Mouse (Mus musculus): ENCODE results near the gene Fa2h.
A peak's percentile ranks its signal among the peaks of the same experiment; 100 is the strongest.
"Not testable (repeated sequence)": the region's sequence is repeated elsewhere in the genome, so short reads cannot be mapped to it uniquely, and the experiment has no call there.

Fa2h gene

DNA sequence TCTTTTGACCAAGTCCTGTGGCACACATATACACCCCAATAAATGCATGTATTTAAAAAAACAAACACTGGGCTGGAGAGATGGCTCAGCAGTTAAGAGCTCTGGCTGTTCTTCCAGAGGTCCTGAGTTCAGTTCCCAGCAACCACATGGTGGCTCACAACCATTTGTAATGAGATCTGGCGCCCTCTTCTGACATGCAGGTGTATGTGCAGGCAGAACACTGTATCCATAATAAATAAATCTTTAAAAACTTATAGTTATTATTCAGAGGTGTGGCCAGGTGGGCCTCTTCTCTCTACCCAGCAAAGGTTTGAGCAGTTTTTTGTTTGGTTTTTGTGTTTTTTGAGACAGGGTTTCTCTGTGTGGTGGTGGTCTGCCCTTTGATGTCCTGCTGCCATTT lies 34.7 kb downstream of the Fa2h start:
- no peak for DNase-seq (ENCODE audit: low spot score)

DNA sequence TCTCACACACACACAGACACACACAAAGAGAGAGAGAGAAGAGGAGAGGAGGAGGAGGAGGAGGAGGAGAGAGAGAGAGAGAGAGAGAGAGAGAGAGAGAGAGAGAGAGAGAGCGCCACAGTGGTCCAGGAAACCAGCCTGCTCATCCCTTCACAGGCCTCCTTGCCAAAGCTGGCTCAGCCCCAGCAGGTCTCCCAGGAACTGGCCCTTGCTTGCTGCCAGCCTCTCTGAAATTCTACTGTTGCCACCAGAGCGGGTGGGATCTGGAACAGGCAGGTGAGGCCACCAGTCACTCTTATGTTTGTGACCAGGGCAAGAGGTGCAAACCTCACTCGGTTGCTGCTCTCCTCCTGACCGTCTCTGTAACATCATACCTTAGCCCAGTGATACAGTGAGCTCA lies 36.2 kb downstream of the Fa2h start:
- DNase-seq (ENCODE audit: low spot score), result no peak

DNA sequence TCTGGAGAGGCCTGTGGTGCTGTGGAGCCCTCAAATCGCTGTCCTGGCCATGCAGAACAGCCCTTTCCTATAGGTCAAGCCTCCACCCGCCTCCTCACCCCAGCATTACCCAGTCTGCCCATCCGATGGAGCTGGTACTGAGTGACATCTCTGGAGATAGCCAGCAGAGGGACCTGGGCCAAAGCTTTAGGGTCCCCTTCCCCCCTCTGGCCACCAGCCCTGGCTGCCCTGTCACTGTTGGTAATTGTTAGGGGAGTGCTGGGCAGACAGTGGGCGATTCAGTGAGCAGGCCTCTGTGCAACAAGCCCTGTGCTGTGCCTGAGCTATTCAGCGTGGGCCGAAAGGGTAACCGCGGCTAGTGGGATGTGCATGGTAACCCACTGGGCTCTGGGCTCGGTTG lies 40.1 kb downstream of the Fa2h start:
- peak; percentile 77 for DNase-seq (ENCODE audit: low spot score)

DNA sequence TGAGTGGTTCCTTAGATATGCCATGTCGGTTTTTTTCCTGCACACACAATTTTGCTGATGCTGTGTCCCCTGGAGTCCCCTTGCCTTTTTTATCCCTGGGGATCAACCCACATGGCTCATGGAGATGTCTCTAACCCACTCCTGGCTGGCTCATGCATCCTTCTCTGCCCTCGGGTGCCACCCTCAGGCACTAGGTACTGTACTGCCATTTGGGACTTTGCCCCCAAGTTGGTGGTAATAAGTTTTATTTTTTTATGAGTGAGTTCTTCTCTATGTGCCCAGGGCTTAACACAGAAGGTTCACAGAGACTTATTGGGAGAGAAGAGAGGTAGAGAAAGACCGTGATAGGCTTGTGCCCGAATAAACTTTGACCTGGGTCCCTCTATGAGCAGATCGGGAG lies 41.3 kb downstream of the Fa2h start:
- DNase-seq (ENCODE audit: low spot score), result no peak

DNA sequence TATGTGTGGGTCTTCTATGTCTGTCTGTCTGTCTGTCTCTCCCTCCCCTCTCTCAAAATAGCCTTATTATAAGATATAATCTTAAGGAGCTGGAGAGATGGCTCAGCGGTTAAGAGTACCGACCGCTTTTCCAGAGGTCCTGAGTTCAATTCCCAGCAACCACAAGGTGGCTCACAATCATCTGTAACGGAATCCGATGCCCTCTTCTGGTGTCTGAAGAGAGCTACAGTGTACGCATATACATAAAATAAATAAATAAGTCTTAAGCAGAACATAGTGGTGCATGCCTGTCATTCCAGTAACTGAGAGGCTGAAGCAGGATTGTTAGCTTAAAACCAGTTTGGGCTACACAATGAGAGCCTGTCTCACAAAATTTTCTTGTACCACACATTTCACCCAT lies 43.0 kb downstream of the Fa2h start:
- DNase-seq (ENCODE audit: low spot score), result no peak

DNA sequence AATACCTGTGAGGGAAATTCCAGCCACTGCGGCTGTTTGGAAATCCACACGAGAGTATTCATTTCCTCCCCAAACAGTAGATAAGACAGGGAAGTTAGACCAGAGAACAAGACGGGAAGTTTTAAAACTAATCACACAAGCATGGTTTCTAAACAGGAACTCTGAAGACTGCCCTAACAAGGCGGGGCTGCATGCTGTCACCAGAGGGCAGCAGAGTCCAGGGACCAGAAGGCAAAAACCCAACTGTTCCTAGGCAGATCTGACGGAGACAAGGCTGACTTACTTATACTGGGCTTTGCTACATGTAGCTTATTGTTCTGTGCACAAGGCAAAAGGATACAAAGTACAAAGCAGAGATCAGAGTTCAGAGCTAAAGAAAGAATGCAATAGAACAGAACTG lies 50.4 kb downstream of the Fa2h start:
- DNase-seq (ENCODE audit: low spot score), result peak; percentile 85

DNA sequence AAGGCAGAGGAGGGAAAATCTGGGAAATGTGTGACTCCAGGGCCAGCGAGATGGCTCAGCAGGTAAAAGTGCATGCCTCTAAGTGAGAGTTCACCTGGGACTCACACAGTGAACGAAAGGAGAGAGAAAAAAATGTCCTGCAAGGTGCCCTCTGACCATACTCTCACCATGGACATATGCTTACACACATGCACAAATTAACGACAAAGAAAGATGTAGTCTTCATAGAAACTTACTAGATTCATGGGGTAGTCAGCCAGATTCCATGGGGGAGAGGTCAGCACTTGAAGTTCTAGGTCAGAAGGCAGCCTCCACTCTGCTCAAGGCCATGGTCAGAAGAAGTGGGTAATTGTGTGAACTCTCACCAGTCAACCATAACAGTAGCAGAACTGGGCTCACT lies 53.4 kb downstream of the Fa2h start:
- DNase-seq (ENCODE audit: low spot score), result no peak

DNA sequence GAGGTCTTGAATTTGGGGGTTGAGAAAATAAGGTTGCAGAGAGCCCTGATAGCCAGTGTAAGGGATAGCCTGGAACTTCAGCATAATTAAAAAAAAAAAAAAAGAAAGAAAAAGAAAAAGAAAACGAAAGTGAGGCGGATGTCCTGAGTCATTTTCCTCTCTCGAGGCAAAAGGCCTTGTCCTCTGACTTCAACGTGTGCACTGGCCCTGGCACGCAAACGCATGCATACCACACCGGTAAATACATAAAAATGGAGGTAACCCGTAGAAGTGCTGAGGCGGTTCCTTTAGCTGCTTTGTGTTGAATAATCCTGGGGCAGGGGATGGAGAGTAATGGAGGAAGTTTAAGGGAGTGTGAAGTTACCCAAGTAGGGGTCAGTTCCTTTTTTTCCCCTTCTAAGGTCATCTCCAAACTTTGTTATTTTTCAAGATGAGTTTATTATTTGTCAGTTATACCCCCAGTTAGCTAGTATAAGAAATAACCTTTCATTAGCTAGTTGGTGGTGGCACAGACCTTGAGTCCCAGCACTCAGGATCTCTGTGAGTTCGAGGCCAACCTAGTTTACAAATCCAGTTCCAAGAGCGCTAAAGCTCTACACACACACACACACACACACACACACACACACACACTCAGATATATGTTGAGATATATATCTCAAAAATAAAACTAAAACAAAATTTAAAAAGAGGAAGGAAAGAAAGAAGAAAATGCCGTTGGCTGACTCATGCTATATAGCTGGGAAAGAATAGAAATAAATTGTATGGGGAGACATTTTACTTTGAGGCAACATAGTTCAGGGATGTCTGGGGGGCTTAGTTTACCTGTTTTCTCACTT lies 55.0 kb downstream of the Fa2h start:
- DNase-seq (ENCODE audit: low spot score), result no peak

DNA sequence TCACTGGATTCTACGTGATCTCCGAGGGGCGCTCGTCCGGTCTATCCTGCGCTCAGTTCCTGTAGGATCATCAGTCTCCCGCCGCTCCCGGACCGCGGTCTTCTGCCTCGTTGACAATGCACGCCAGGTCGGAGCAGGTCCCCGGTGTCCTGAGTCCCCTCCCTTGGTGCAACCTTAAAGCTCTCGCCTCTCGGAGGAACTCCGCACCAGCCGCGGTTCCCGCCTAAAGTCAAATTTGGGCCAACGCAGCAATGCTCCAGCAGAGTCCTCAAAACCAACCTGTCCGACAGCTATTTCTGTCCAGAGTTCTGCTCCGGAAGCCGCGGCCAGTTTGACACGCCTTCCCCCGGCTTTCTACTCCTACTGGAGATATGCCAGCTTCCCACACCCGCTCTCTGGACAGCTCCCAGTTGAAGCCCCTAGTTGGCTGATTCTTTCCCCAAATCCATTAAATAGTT lies 55.7 kb downstream of the Fa2h start, which contains the start of gene Mlkl:
Mlkl (minus strand) TSS at position 288 of the 458 bp plus-strand sequence.
- DNase-seq (ENCODE audit: low spot score), result no peak

DNA sequence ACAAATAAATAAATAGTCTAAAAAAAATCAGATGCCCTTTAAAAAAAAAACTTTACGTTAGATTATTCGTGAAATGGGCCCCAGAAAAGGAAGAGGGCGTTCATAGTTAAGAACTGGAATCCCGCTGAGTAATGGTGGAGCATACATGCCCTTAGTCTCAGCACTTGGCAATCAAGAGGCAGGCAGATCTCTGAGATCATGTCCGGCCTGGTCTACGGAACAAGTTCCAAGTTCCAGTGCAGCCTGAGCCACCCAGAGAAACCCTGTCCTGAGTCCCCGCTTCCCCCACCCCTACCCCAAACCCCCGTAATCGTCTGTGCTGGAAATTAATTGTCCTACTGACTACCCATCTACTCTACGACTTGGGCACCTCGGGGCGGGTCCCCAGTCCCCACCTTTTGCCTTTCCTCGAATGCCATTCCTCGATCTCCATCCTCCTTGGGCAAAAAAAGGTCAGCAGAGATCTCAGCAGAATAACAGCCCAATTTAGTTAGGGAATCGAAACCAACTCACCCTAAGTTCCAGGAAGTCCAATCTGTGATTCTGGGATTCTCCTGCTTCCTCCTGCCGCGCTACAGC lies 56.2 kb downstream of the Fa2h start:
- no peak for DNase-seq (ENCODE audit: low spot score)

DNA sequence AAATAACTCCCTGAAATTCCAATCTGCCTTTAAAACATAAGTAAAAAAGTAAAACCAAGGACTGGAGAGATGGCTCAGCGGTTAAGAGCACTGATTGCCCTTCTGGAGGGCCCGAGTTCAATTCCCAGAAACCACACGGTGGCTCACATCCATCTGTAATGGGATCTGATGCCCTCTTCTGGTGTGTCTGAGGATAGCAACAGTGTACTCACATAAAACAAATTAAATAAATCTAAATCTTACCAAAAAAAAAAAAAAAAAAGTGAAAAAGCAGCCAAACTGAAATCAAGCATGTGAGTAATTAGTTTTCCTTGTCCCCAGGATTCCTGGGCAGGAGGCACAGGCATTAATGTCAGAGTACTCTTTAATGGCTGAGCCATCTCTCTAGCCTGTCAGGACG lies 56.9 kb downstream of the Fa2h start:
- no peak for DNase-seq (ENCODE audit: low spot score)

DNA sequence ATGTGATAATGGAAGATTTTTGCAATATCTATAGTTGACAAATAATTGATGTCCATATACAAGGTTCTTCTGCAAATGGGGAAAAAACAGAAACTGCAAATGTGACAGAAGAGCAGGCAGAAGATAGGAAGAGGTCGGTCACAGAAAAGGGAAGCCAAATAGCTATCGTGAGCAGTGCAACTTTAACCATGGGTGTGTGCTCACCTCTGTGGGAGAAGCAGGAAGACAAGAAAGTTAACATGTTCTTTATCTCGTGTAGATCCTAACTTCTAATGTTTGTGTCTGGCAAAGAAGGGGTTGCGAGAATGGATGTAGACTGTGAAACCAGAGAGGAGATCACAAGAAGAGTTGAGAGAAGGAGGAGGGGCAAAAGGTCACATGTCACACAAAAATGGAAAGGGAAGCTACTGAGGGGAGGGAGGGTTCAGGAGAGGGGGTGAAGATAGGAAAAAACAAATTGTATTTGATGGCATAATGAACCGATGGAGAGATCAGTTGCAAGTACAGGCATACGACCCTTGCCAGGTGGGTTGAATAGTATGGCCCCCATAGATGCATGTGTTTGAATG lies 68.3 kb downstream of the Fa2h start:
- no peak for DNase-seq (ENCODE audit: low spot score)

DNA sequence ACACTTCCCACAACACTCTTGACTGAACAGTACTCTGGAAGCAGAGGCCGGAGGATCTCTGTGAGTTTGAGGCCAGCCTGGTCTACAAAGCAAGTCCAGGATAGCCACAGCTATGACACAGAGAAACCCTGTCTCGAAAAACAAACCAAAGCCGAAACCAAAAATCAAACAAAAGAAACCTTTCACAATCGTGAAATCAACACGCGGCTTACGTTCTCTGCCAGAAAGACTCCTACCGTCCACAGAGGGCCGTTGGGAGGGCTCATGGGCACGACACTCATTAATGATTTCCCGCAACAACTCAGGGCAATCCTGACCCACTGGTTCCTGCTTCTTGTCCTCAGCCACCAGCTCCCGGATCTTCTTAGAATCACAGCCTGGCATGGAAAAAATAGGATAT lies 78.9 kb downstream of the Fa2h start:
- DNase-seq (ENCODE audit: low spot score), result no peak

DNA sequence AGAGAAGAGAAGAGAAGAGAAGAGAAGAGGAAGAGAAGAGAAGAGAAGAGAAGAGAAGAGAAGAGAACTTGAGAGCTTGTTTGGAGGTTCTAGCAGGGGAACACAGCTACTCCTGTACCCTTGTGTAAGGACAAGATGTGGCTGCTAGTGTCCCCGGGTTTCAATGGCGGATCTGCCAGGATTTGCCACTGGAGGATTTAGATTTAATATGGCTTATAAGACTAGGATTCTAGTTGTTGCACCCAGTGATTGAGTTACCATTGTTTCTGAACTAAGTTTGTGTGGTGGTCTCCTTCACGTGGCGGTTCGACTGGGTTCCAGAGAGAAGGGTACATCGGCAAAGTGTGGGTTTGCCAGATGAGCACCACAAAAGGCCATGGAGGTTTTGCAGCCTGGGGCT lies 79.7 kb downstream of the Fa2h start:
- not testable (repeated sequence) for DNase-seq (ENCODE audit: low spot score)

DNA sequence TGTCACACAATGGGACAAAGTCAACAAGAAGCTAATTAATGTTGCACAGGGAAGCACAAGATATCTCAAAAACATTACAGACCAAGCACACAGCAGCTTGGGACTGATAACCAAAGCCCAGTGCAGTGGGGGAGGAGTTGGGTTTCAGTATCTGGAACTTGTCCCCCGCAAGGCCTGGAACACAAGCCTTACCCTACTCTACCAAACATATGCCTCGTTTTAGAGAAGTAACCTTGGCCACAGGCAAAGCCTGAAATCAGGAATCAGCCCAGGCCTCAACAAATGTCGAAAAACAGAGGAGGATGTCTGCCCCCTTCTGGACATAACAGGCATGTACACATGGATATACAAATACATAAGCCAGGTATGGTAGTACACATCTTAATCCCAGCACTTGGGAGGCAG lies 80.9 kb downstream of the Fa2h start:
- DNase-seq (ENCODE audit: low spot score), result no peak

DNA sequence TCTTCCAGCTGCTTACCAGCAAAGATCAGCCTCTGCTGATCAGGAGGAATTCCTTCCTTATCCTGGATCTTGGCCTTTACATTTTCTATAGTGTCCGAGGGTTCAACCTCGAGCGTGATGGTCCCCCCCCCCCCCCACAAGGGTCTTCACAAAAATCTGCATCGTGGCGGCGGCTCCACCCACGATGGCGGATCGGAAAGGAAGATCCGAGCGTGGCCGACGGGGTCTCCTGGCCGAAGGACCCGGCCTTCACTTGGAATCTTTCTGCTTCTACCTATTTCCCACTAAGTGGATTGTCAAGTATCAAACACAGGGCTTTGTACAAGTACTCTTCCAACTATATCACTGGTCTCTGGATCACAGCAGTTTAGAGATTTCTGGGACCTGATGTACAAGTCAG lies 83.6 kb downstream of the Fa2h start:
- DNase-seq (ENCODE audit: low spot score), result not testable (repeated sequence)

DNA sequence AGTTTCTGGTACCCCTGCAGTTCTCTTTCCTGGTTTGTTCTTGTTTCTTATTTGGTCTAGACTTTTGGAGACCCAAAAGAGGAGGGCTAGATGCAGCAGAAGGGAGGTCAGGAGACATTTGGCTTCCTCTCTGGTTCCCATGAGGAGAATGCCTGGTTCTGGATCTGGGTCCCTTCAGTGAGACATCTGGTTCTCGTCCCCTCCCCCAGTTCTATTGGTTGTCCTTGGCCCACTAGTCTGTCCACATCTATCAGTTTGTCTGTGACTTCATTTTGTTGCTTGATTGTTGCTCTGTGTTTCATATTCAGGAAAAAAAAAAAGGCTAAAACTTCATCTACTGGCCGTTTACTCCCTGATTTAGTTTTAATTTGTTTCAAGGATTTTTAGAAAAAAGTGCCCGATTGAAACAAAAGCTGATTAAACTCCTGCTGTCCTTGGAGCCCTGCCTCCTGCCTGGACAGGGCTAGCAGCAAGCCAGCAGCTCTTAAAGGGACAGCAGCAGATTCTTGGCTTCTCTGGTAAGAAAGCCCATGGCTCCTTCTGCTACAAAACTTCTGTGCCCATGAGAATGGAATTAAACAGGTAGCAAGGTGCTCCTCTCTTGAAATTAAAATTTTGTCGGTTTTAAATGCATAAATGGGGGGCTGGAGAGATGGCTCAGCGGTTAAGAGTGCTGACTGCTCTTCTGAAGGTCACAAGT lies 88.4 kb downstream of the Fa2h start:
- no peak for DNase-seq (ENCODE audit: low spot score)

DNA sequence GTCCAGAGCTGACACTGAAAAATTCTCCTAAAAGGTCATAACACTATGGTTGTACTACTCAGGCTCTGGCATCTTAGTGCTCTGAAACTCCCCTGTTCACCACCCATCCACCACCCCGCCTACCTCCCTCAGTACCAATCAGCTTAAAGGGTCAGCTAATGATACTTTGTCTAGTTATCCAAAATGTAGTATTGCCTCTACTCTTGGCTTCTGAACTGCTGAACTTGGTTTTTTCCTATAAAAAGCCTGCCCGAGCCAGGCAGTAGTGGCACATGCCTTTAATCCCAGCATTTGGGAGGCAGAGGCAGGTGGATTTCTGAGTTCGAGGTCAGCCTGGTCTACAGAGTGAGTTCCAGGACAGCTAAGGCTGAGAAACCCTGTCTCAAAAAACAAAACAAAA lies 89.3 kb downstream of the Fa2h start:
- DNase-seq (ENCODE audit: low spot score), result no peak

DNA sequence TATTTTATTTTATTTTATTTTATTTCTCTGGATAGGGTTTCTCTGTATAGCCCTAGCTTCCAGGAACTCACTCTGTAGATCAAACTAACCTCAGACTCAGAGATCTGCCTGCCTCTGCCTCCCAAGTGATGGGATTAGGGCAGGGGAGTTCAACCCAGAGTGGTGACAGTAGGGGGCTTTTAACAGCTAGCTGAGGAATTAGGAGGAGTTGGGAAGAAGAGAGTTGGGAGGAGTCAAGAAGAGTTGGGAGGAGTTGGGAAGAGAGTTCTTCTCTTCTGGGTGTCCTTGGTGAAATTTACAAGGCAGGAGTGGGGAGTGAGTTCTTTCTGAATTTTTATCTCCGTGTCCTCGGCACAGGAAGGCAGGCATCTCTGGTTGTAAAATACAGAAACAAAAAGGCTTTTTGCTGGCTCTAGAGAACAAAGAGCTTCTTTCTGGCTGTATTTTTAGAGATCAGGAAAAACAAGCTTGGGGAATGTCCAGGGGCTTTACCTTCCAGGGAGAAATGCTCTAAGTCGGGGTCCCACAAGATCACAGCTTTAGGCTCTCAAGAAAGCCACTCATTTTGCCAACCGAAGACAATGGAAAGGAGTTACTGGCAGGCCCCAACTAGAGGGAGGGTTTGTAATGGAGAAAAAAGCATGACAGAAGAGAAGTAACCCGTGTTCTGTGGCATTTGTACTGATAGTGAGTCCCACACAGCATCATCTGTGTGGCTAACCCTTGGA lies 90.4 kb downstream of the Fa2h start:
- not testable (repeated sequence) for DNase-seq (ENCODE audit: low spot score)

DNA sequence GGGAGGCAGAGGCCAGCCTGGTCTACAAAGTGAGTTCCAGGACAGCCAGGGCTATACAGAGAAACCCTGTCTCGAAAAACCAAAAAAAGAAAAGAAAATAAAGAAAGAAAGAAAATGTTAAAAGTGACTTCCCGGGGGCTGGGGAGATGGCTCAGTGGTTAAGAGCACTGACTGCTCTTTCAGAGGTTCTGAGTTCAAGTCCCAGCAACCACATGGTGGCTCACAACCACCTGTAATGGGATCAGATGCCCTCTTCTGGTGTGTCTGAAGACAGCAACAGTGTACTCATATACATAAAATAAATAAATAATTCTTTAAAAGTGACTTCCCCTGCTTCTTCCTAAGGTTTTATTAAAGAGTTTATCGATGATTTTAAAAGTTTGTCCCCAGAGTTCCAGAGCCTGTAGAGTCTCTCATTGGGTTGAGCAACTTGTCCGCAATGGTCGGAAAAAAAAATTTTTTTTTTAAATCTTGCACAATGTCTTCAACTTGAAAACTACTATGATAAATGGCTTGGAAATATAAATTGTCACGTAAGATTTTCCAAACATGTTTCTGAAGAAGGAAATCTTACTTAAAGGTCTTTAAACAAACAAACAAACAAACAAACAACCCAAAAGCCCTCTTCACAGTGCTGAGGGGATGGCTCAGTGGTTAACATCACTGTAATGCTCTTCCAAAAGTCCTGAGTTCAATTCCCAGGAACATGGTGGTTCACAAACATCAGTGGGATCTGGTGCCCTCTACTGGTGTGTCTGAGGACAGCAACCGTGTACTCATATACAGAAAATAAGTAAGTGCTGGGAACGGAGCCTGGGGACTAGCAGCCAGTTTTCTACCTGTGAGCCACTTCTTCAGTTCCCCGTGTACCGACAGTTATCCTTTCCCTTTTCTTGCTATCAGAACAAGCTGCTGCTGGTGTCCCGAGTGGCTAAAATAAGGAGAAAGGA lies 92.8 kb downstream of the Fa2h start:
- peak; percentile 22 for DNase-seq (ENCODE audit: low spot score)
